Mouse (Mus musculus) regulatory T cell (primary cell): Measurements from ENCODE around the gene Eml5.

ENCODE experiments used
- in situ Hi-C: fragments of 300-600 bp; cut with MboI, MseI; formaldehyde crosslinking; loops from one replicate; pipeline ENCODE4 v1.15.1; 2025; ENCODE audit warnings: high pct_unique_total_duplicates

Gene Eml5

GRCm38 (mm10) chr12:98736951-98737800, 164.1 kb downstream of the Eml5 start, which contains the start of gene Ptpn21:
TSS of gene Ptpn21 (minus strand) at chr12:98737405.
- in situ Hi-C loops = no loop called here
